Mouse (Mus musculus): ENCODE results near the gene Yme1l1.

Yme1l1 gene

GRCm38 (mm10) chr2:23155777-23156607, at the start of gene Yme1l1, which contains the start of gene Mastl:
Gene Yme1l1, plus strand, starts transcription at chr2:23156369.
Gene Mastl, minus strand, starts transcription at chr2:23156024.
- DNase-seq: peak; percentile 98

GRCm38 (mm10) chr2:23119573-23119972, 36.6 kb upstream of the Yme1l1 start:
- no peak for DNase-seq

GRCm38 (mm10) chr2:23155199-23155621, 959 bp upstream of the Yme1l1 start:
- no peak for DNase-seq

GRCm38 (mm10) chr2:23156608-23157081, 476 bp downstream of the Yme1l1 start:
- no peak for DNase-seq

- no peak for DNase-seq
Observed at GRCm38 (mm10) chr2:23172305-23172704, 16.1 kb downstream of the Yme1l1 start.

GRCm38 (mm10) chr2:23194366-23194765, 38.2 kb downstream of the Yme1l1 start:
- no peak for DNase-seq

GRCm38 (mm10) chr2:23201034-23201433, 44.9 kb downstream of the Yme1l1 start:
- DNase-seq: no peak

- no peak for DNase-seq
Observed at GRCm38 (mm10) chr2:23202900-23203670, 46.9 kb downstream of the Yme1l1 start.

- peak; percentile 11 for DNase-seq
Observed at GRCm38 (mm10) chr2:23207070-23207526, 50.9 kb downstream of the Yme1l1 start, which contains the start of gene 4931423N10Rik. Gene 4931423N10Rik, plus strand, starts transcription at chr2:23207476.

- DNase-seq: no peak
Observed at GRCm38 (mm10) chr2:23213661-23214060, 57.5 kb downstream of the Yme1l1 start.

GRCm38 (mm10) chr2:23225199-23225598, 69.0 kb downstream of the Yme1l1 start:
- DNase-seq: peak; percentile 53

- no peak for DNase-seq
Observed at GRCm38 (mm10) chr2:23228463-23228862, 72.3 kb downstream of the Yme1l1 start.

GRCm38 (mm10) chr2:23234065-23234773, 78.0 kb downstream of the Yme1l1 start:
- peak; percentile 59 for DNase-seq
